Mouse (Mus musculus) liver (tissue): ENCODE measurements around the gene Xntrpc.

Source experiments
- DNase-seq: peaks from one replicate; pipeline ENCODE4 v3.0.0-alpha.2; 2020; ENCODE audit warnings: mixed read lengths

Xntrpc gene

DNA sequence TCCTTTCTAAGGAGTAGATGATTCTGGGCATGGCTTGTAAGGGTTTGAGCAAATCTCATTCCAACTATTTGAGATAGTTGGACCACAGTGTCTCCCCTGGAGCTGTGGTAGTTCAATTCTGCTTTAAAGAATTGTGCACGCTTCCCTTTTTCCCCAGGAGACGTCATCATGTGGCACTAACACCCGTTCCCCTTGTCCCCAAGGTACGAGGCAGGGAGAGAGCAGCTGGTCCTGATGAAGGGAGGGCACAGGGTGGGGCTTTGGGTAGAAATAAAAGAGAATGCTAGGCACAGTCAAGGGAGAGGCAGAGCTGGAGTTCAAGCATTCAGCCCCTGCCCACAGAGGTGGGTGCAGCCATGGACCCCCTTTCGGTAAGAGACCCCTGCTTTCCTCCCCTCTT is 17.3 kb downstream of the Xntrpc start, which contains the start of gene Trpc2:
TSS of gene Trpc2 (plus strand) at position 301 of the 400 bp plus-strand sequence.
- DNase-seq = no peak

DNA sequence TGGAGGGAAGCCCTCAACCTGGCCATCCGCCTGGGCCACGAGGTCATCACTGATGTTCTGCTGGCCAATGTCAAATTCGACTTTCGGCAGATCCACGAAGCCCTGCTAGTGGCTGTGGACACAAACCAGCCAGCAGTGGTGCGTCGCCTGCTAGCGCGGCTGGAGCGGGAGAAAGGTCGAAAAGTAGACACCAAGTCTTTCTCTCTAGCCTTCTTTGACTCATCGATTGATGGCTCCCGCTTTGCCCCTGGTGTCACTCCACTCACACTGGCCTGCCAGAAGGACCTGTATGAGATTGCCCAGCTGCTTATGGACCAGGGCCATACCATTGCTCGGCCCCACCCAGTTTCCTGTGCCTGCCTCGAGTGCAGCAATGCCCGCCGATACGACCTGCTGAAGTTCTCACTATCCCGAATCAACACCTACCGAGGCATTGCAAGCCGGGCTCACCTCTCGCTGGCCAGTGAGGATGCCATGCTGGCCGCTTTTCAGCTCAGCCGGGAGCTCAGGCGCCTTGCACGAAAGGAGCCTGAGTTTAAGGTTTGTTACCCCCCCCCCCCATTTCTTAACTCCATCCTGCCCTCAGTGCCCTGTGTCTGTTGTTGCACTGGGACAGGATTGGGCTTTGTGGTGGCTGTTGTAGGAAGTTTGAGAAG is 18.7 kb downstream of the Xntrpc start:
- no peak for DNase-seq

DNA sequence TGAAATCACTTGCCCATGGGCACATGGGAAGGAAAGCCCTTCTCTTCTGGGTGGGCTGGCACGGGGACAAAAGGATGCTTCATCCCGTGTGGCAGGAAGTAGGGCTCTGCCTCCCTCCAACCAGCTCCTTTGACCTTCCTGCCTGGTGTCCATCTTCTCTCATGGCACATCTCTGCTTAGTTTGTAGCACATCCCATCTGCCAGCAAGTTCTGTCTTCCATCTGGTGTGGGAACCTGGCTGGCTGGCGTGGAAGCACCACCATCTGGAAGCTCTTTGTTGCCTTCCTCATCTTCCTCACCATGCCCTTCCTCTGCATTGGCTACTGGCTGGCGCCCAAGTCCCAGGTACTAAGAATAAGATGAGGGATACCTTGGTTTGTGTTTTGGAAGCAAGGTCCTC is 21.8 kb downstream of the Xntrpc start:
- no peak for DNase-seq

DNA sequence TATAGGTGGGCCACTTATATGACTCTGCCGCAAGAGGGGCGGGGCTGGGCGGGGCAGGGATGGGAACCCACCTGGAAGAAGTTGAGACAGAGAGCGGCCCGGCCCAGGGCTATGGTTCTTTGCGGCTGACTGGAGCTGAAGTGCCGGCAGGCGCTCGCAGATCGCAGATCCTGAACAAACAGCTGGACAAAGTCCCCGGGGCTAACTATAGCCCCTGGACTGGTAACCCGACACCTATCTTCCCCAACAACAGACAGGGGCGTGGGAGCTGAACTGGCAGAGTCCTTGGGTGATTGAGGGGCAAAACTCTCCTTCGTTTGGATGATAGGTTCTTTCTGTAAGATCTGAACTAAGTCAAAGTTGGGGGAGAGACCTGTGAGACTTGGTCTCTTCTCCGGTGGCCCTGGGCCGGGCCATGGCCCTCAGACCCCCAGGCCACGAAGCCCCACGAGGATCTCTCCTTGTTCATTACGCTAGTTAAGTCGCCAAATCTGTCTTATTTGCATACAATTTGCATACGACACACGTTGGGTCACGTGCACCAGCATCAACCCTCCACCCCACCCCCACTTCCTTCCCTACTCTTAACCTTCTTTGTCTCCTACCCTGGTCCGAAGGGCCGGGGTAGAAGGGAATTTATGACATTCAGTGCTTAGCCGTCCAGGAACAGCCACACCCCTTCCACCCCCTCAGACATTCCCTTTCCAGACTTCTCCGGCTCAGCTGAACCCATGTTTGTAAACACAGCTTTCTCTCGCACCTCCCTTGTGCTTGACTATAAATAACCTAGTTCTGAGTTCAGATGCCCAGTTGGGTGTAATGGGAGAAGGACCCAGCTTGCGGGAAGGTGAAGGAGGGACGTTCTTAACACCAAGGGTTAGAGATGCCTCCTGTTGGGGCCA is 34.5 kb downstream of the Xntrpc start:
- peak; percentile 40 for DNase-seq

DNA sequence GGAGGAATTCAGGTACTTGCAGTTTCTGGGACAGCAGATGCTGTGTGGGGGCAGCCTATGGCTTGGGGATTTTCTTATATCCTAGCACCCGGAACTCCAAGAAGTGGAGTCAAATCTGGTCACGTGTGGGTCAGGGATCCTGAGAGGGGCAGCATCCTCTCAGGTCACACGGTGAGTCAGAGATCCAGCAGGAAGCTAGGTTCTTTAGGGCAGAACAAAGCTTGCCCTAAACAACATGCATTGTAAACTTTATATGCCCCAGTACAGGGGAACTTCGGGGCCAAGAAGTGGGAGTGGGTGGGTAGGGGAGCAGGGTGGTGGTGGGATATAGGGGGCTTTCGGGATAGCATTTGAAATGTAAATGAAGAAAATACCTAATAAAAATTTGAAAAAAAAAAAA is 35.4 kb downstream of the Xntrpc start:
- DNase-seq = no peak

DNA sequence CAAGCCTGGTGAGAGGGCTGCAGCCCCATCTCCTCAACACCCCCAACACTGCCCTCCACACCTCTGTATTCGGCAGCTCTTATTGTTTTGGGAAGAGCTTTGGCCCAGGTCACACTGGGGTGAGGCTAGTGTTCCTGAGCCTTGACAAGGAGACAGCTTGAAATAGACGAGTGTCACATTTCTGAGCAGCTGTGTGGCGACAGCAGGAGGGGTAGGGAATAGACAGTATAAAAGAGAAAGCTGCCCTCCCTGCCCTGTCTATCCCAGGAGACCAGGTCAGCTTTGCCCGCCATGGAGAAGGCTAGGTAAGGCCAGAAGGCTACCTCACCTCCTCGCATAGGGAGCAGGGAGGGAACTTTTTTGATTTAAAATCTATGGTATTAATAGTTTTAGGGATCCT is 36.0 kb downstream of the Xntrpc start, which contains the start of gene Art1:
TSS of gene Art1 (plus strand) at position 257 of the 400 bp plus-strand sequence.
- DNase-seq = no peak

DNA sequence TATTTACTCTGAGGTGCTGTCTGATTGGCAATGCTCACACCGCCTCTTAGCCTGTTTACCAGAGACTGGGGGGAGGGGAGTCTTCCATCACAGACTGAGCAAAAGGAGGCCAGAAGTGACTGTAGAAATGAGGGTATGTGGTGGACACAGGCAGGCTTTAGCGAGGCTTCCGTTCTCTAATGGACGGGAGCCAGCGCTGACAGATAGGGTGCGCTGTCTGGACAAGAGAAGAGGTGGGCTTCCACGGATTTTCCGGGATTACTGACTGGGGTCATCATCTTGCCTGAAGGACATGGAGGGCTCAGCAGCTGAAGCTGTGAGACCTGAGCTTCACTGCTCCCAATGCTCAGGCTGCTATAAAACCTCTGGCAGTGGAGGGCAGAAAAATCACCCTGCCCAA is 36.7 kb downstream of the Xntrpc start:
- no peak for DNase-seq

DNA sequence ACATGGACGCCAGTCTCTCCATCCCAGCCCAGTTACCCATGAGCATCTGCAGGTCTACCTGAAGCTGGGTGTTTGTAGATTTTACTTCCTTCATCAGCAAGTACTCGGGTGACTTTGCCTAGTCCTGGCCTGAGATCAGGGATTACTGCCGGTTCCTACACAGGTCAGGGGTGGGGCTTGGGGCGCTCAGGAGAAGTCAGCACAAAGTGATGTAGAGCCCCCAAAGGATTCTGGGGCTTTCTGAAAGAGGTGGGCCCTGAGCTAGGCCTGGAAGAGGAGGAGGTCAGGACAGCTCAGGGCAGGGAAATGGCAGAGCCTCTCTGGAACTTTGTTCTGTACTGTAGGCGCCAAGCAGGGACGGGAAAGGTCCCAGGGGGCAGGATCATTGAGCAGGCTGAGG is 37.2 kb downstream of the Xntrpc start:
- no peak for DNase-seq

DNA sequence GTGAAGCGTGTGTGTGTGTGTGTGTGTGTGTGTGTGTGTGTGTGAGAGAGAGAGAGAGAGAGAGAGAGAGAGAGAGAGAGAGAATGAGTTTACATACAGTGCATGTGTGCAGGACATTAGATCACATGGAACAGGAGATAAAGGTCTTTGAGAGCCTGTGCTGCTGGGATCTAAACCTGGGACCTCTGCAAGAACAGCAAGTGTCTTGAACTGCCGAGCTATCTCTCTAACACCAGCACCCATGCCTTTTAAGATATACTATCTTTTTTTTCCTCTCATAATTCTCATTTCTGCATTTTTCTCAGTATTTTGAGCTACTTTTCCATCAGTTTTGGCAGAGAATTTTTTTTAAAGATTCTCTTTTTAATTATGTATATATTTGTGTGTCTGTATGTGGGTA is 38.0 kb downstream of the Xntrpc start:
- DNase-seq = no peak

DNA sequence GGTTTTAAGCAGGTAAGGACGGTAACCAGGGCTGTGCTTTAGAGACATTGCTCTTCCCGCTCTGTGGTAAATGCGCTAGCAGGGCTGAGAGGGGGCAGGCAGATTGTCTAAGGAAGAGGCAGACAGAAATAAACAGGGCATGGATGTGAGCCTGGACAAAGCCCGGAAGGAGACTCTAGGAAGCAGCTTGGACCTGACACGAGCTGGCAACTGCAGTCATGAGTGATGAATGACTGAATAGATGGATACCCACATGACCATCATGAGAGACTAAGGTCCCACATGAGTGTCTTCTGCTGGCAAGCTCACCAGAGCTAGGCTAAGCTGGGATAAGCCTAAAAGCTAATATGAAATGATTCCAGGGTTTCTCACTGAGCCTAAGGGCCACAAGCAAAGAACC is 38.6 kb downstream of the Xntrpc start:
- no peak for DNase-seq

DNA sequence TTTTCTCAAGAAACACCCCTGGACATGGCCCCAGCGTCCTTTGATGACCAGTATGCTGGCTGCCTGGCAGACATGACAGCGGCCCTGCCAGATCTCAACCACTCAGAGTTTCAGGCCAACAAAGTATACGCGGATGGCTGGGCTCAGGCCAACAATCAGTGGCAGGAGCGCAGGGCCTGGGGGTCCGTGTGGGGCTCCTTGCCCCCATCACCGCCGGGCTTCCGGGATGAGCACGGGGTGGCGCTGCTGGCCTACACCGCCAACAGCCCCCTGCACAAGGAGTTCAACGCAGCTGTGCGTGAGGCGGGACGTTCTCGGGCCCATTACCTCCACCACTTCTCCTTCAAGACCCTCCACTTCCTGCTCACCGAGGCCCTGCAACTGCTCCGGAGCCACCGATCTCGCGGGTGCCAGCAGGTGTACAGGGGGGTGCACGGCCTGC is 41.2 kb downstream of the Xntrpc start:
- DNase-seq = no peak

DNA sequence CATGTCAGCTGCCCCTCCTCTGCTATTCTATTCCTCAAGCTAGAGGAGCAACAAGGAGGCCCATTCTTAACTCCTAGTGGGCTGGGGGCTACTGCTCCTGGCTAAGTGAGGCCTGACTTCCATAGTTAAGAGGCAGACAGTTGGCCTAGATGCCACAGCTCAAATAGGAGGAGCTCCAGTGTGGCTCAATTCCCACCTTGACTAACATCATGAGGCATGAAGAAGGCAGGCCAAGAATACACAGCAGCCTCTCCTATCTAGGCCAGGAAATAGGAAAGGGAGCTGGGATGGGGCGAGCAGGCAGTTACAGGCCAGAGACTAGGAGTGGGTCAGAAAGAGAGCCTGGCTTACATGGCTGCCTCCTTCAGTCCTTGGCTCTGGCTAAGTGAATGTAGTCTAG is 42.7 kb downstream of the Xntrpc start:
- DNase-seq = no peak

DNA sequence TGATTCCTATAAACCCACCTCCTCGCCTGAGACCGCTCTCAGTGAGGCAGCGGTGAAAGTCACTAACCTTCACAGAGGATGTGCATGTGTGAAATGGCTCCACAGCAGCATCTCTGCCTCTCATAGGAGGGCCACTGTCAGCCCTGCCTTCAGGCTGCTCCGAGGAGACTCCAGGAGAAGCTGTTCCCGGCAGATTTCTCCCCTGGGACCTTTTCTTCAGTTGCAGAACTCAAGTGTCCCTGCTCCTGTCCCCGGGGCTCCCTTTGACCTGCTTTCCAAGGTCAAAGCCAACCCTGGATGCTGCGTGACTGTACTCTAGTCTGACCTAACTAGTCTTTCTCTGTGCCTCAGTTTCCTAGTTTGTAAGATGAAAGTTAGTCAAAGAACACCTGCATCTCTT is 43.7 kb downstream of the Xntrpc start, which contains the start of gene Art5:
TSS of gene Art5 (minus strand) at position 319 of the 400 bp plus-strand sequence.
- no peak for DNase-seq

DNA sequence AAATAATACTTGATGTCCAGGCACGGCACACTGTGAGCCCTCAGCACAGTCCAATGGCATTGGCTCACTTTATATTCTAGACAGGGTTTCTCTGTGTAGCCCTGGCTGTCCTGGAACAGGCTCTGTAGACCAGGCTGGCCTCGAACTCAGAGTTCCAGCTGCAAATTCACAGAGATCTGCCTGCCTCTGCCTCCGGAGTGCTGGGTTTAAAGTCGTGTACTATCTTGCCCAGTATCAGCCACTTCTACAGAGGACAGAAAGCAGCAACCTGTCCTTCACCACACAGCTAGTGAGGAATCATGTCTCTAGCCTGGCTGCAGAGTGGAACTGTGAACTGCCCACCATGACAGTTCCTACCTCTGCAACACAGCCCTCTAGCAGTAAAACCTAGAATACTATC is 44.2 kb downstream of the Xntrpc start:
- DNase-seq = no peak

DNA sequence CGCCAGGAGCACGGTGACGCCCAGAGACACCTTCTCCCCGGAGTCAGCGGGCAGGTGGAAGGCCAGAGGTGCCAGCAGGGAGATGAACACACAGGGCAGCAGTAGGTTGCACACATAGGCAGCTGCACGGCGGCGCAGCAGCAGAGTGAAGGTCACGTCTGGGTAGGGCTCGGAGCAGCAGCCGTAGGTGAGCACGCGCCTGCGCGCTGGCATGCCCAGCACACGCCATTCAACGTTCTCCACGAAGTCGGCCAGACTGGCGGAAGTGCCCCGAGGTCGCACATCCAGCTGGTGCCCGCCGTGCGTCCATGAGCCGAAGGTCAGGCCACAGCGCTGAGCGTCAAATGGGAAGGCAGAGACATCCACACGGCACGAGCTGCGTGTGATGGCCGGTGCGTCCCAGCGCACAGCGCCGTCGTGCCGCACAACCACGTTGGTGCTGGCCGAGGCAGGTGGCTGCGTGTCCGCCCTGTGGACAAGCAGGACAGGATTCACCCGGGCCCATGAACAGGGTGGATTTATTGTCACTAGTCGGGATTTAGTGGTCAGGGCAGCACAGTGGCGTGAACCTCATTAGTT is 47.7 kb downstream of the Xntrpc start:
- no peak for DNase-seq

DNA sequence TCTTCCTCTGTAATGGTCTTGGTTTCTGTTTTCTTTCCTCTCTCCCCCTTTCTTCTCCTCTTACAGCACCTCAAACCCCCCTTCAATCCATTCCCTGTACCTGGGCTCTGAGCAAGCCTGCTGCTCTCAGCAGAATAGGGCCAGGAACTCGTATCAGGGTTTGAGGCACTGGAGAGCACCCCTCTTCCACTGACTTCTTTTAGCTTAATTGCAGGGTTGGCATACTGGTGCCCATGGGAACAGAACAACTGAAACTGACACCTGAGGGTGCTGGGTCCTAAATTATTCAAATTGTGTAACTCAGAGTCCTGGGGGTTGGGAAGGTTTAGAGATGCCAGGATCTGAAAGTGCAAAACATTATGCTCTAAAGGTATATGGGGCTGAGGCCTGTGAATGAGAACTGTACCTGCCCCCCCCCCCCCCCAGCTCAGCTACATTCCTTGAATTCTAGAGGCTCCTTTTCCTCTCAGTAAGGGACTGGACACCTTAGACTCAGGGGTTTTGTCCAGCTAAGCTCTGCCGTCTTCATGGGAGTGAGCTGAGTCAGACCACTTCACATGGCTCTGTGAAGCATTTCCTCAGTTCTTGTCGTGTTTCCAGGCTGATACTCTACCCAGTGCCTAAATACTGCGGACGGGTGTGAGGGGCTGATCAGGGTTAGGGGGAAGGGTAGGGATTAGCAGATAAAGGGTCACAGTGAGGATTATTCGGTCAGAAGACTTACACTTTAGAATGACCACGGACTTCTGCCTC is 51.2 kb downstream of the Xntrpc start, which contains the start of gene Chrna10:
TSS of gene Chrna10 (minus strand) at position 250 of the 753 bp plus-strand sequence.
- no peak for DNase-seq

DNA sequence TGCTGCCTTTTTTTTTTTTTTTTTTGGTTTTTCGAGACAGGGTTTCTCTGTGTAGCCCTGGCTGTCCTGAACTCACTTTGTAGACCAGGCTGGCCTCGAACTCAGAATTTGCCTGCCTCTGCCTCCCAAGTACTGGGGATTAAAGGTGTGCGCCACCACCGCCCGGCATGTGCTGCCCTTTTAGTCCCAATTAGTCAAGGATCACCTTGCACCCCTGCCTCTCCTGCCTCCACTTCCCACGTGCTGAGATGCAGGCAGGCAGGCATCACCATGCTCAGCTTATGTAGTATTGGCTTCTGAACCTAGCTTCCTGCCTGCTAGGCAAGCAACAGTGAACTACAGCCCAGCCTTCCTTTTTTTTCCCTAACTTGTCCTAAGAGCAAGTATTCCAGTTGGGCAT is 51.9 kb downstream of the Xntrpc start:
- DNase-seq = no peak

DNA sequence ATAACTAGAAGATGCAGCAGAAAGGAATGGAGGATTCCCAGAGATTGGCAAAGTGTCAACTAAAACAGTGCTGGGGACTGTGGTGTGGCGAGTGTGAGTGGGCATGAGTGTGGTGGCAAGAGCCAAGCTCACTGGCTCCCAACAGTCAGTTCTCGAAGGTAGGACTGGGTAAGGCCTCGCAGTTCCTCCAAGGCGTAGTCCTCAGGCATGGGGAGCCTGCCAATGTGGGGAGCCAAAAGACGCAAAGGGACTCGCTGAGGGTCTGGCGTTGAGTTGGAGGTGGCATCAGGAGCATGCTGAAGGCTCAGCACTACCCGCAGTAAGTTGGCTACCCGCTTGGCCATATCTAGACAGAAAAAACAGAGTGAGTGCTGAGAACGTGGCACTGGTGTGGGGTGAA is 54.8 kb downstream of the Xntrpc start:
- no peak for DNase-seq

DNA sequence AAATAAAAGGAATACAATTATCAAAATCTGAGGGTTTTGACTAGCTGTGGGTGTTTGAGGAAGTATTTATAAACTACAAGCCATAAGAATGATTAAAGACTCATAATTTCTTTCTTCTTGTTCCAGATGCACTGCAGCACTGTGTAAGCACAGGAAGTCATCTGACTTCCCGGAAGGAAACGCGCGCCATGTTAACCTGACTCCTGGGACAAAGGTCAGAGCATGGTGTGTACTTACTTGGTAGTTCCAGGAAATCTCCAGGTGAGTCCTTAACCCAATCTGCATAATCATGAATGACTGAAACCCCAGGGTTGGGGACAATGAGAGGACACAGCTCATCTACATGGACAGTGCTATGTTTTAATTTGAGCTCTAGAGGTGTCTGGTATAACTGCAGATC is 66.9 kb downstream of the Xntrpc start:
- no peak for DNase-seq

DNA sequence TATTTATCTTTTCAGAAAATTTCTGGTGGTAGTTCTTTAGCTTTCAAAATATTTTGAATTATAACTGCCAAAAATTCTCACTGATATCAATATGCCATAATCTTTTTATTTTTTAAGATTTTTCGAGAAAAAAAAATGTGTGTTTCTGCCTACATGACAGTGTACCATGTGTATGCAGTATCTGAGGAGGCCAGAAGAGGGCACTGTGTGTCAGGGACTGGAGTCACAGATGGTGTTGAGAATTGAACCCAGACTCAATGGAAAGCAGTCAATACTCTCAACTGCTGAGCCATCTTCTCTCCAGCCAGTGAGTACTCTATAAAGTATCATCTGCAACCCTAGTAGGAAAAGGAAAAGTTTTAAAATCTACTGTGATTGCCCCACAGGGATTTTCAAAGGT is 72.0 kb downstream of the Xntrpc start:
- peak; percentile 62 for DNase-seq

DNA sequence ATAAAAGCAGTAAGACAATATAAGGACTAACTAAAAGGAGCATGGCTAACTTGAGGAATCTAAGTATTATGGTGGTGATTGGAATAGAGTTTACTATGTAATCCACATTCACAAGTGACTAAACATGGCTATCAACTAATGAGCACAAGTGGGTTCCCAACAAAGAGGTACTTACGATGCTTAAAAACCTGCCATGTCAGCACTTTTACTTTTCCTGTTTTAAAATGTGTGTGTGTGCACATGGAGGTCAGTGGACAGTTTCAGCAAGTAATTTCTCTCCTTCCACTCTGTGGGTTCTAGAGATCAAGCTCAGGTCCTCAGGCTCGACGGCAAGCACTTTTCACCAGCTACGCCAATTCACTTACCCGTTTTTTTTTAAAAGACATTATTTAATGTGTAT is 72.4 kb downstream of the Xntrpc start:
- DNase-seq = no peak
